Mouse (Mus musculus) liver (tissue): ENCODE results near the gene Srrm1.
A peak's percentile ranks its signal among the peaks of the same experiment; 100 is the strongest.

Source experiments
- DNase-seq: peaks from one replicate; pipeline ENCODE4 v3.0.0-alpha.2; 2020; ENCODE audit warnings: mixed read lengths

The Srrm1 gene

GRCm38 (mm10) chr4:135271881-135272616 is 81.1 kb downstream of the Srrm1 start:
- DNase-seq = peak; percentile 80

- DNase-seq = peak; percentile 61
Measured at GRCm38 (mm10) chr4:135271419-135271828, 81.7 kb downstream of the Srrm1 start.
